Mouse (Mus musculus) liver, embryonic 16.5 days (tissue): ENCODE data around the gene Socs7. TPM values are rescaled to one million over a fixed set of nuclear protein-coding genes. Genes with fewer than 3 reads are reported as not detected.

Experiments
- ATAC-seq: fragments of 200-750 bp; cut with Nextera tagmentation; 2 replicates; pipeline ENCODE4 v1.8.0; 2017; ENCODE audit warnings: low read depth, mild to moderate bottlenecking, moderate number of reproducible peaks, moderate library complexity
- H3K27ac ChIP-seq: fragments of 300-500 bp; sonication (generic); 2 replicates; pipeline ENCODE4 v1.5.1; 2014; ENCODE audit warnings: mild to moderate bottlenecking, low read length
- H3K27me3 ChIP-seq: fragments of 300-500 bp; sonication (generic); 2 replicates; pipeline ENCODE4 v1.6.1; 2014; ENCODE audit warnings: low read depth, low read length, mixed read lengths; ENCODE audit not compliant: control insufficient read depth, insufficient read depth
- H3K36me3 ChIP-seq: fragments of 300-500 bp; sonication (generic); 2 replicates; pipeline ENCODE4 v1.6.1; 2014; ENCODE audit warnings: mild to moderate bottlenecking; ENCODE audit not compliant: control insufficient read depth, insufficient read depth
- H3K4me1 ChIP-seq: fragments of 300-500 bp; sonication (generic); 2 replicates; pipeline ENCODE4 v1.6.1; 2014; ENCODE audit warnings: low read depth, low read length, mixed read lengths; ENCODE audit not compliant: control insufficient read depth
- H3K4me2 ChIP-seq: fragments of 300-500 bp; sonication (generic); 2 replicates; pipeline ENCODE4 v1.6.1; 2014; ENCODE audit warnings: low read depth, low read length, mixed read lengths
- H3K4me3 ChIP-seq: fragments of 300-500 bp; sonication (generic); 2 replicates; pipeline ENCODE4 v1.5.1; 2014; ENCODE audit warnings: low read depth, mild to moderate bottlenecking, low read length
- H3K9ac ChIP-seq: fragments of 300-500 bp; sonication (generic); 2 replicates; pipeline ENCODE4 v1.6.1; 2014; ENCODE audit warnings: low read depth, low read length
- H3K9me3 ChIP-seq: fragments of 300-500 bp; sonication (generic); replicated peaks from 2 replicates; pipeline ENCODE4 v1.6.1; 2016; ENCODE audit warnings: low read length; ENCODE audit not compliant: control insufficient read depth
- WGBS: fragments of 180-500 bp; shearing (Covaris S2); extraction: QIAGEN DNeasy Blood & Tissue Kit; methylation state at CpG from one replicate; pipeline ENCODE4 v1.1.7; 2014; ENCODE audit not compliant: insufficient replicate concordance; 5-methylcytosine and 5-hydroxymethylcytosine counted together
- polyA plus RNA-seq: library from polyadenylated mRNA; unstranded; fragments of >200 nt; fragmentation: Nextera tagmentation; extraction: Ambion mirVana; gene quantifications from 2 replicates; pipeline ENCODE4 v1.2.1, GENCODE M21; 2015

Gene Socs7
- polyA plus RNA-seq, 1 experiment from 2014 or later = 1.0 TPM

DNA sequence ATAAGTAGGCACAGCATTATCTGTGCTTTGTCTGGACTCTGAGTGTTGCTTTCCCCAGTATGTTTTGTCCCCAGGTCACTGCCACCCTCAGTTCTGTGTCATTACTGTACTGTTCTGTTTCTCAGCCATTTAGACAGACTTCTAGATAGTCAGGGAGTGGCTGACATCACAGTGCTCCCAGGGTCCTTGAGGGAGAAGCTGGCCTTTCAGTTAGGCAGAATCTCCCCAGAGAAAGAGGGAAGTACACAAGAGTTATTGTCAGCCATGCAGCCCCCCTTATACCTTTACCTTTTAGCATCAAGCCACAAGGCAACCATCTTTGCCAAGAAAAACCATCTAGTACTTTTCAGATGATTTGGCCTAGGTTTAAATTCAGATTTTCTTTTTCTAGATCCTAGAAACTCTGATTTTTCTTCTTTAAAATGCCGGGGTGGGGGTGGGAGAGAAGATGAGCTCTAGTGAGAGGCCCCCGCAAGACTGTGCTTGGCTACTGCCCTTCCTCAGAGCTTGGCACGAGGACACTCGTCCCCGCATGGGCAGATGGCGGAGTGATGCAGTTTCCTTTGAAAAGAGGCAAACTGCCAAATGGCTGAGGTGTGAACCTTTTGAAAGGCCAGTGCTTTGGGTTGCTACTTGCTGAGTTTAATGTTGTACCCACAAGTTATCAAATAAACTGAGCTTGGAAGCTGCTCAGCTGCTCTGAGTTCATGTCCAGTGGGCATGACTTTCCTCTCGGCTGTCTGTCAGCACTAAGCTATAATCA lies 8.2 kb downstream of the Socs7 start:
- no peak for ATAC-seq
- peaks cover 1% of the 10 kb centered on the region for H3K4me1 ChIP-seq
- WGBS = 86% methylated on average over 7 of the region's 7 CpGs

DNA sequence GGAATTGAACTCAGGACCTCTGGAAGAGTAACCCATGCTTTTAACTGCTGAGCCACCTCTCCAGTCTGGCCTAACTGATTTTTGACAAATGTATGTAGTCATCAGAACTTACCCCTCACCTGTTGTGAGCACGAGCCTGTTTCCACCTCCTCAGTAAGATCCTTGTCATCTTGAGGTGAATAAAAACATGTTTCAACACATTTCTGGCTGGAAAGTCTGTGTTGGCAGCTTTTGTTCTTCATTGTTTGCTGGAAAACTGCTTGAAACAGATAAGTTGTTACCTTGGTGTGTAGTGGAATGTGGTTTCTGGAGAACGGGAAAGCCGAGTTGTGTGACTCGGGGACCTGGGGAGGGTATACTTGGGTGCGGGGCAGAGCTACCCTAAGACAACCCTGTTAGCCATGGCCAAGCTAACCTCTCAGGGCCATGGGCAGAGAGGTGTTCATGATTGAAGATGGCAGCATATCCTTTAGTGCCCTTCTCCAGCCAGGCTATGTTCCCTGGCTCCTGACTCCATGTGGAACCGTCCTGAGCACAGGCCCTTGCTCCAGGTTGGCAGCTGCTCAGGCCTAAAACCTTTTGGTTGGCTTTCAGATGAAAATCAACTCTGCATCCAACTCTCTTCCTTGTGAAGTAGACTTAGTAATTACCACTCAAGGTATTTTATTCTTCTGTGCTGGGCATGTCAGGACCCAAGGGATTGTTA lies 10.0 kb downstream of the Socs7 start:
- no peak overlapping the region for H3K4me2 ChIP-seq
- H3K9me3 ChIP-seq = no peaks in the 10 kb centered on the region
- no peak overlapping the region for H3K27ac ChIP-seq
- H3K4me3 ChIP-seq = no peak overlapping the region
- no peaks in the 10 kb centered on the region for H3K4me1 ChIP-seq
- ATAC-seq = no peak
- H3K36me3 ChIP-seq = 0 out of 2 replicates have a peak, but pooled peaks cover 3% of the 10 kb centered on the region
- no peak overlapping the region for H3K9ac ChIP-seq
- H3K27me3 ChIP-seq = no peaks in the 10 kb centered on the region
- WGBS = 75% methylated on average over 6 of the region's 6 CpGs

More for the DNA sequence above, 8.2 kb downstream of the Socs7 start:
- no peak overlapping the region for H3K4me3 ChIP-seq
- no peak overlapping the region for H3K4me2 ChIP-seq
- H3K36me3 ChIP-seq = 0 out of 2 replicates have a peak, but pooled peaks cover 3% of the 10 kb centered on the region
- H3K27ac ChIP-seq = no peak overlapping the region
- no peak overlapping the region for H3K9ac ChIP-seq
- H3K9me3 ChIP-seq = no peaks in the 10 kb centered on the region
- no peaks in the 10 kb centered on the region for H3K27me3 ChIP-seq

DNA sequence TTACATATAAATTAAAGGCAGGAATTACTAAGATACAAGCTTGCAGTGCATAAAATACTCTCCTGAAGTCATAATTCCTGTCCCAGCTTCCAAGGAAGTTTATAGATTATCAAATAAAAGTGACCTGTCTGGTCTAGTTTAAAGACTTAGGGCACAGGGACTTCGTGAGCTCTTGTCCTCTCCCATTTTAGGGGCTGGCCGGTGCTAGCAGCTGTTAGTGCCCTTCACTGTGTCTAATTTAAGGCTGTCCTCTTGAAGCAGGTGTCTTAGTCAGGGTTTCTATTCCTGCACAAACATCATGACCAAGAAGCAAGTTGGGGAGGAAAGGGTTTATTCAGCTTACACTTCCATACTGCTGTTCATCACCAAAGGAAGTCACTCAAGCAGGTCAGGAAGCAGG lies 11.1 kb downstream of the Socs7 start:
- no peak overlapping the region for H3K27ac ChIP-seq
- ATAC-seq = no peak
- no peak overlapping the region for H3K4me3 ChIP-seq
- WGBS = 79% methylated on average over 2 of the region's 2 CpGs
- H3K36me3 ChIP-seq = 0 out of 2 replicates have a peak, but pooled peaks cover 3% of the 10 kb centered on the region
- H3K4me2 ChIP-seq = no peak overlapping the region
- H3K9ac ChIP-seq = no peak overlapping the region
- no peaks in the 10 kb centered on the region for H3K4me1 ChIP-seq
- H3K27me3 ChIP-seq = no peaks in the 10 kb centered on the region
- H3K9me3 ChIP-seq = no peaks in the 10 kb centered on the region

DNA sequence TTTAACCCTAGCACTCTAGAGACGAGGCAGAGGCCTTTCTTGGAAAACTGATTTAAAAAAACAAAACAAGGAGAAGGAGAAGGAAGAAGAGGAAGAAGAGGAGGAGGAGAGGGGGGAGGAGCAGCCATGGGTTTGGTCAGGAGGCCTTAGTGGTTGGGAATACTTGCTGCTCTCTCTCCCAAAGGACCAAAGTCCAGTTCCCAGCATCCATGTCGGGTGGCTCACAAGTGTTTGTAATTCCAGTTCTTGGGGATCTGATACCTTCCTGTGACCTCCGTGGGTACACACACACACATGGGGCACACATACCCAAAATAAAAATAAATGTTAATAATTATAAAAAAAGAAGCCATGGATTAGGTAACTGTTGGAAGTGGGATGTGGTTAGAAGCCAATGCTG lies 17.7 kb downstream of the Socs7 start:
- no peaks in the 10 kb centered on the region for H3K4me1 ChIP-seq
- ATAC-seq = no peak
- no peaks in the 10 kb centered on the region for H3K27me3 ChIP-seq
- H3K9ac ChIP-seq = no peak overlapping the region
- 0 out of 2 replicates have a peak, but pooled peaks cover 1% of the 10 kb centered on the region for H3K36me3 ChIP-seq
- H3K4me3 ChIP-seq = no peak overlapping the region
- WGBS = 64% methylated on average over 3 of the region's 3 CpGs
- H3K4me2 ChIP-seq = no peak overlapping the region
- no peaks in the 10 kb centered on the region for H3K9me3 ChIP-seq
- no peak overlapping the region for H3K27ac ChIP-seq

DNA sequence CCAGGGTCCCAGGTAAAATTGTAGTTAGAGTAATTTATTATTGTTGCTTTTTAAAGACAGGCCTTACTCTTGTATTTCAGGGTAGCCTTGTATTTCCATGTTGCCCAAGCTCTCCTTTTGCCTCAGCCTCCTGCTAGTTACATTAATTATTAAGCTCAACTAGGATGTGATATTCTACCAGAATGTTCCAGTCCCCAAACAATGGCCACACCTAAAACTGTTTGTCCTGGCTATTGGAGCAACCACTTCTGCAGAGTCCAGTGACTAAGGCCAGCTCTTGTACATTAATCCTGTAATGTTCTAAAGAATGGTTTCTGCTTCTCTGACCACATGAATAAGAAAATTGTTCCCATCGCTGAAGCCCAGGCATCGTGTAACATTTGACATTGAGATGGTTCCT lies 20.7 kb downstream of the Socs7 start:
- no peaks in the 10 kb centered on the region for H3K36me3 ChIP-seq
- no peak; the same call in 1 of the 2 replicates for ATAC-seq
- no peaks in the 10 kb centered on the region for H3K9me3 ChIP-seq
- no peak overlapping the region for H3K9ac ChIP-seq
- H3K4me1 ChIP-seq = no peaks in the 10 kb centered on the region
- WGBS = 83% methylated on average over 2 of the region's 2 CpGs
- H3K4me3 ChIP-seq = no peak overlapping the region
- H3K27me3 ChIP-seq = no peaks in the 10 kb centered on the region
- no peak overlapping the region for H3K27ac ChIP-seq
- H3K4me2 ChIP-seq = no peak overlapping the region

DNA sequence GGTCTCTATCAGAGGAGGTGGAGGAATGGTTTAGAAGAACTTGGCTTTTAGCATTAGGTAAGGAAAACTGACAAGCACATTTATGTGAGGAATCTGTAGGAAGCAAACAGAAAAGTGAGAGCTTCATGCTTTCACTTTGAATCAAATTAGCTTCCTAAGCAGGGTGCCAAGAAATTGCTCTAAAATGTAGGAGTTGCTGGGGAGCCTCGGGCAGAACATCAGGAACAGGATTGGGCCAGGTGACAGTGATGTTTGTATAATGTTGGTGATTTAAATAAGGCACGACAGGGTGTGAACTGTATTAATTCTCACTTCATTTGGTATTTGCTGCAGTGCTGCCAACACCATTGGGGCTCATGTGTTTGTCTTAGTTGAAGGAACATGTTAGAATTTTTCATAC lies 21.4 kb downstream of the Socs7 start:
- H3K9me3 ChIP-seq = no peaks in the 10 kb centered on the region
- H3K36me3 ChIP-seq = no peaks in the 10 kb centered on the region; the same call in 1 of the 2 replicates
- no peak overlapping the region for H3K4me3 ChIP-seq
- H3K4me1 ChIP-seq = no peaks in the 10 kb centered on the region
- no peak overlapping the region for H3K27ac ChIP-seq
- WGBS = 67% methylated on average over 2 of the region's 2 CpGs
- H3K9ac ChIP-seq = no peak overlapping the region
- H3K4me2 ChIP-seq = no peak overlapping the region
- no peak for ATAC-seq
- no peaks in the 10 kb centered on the region for H3K27me3 ChIP-seq

DNA sequence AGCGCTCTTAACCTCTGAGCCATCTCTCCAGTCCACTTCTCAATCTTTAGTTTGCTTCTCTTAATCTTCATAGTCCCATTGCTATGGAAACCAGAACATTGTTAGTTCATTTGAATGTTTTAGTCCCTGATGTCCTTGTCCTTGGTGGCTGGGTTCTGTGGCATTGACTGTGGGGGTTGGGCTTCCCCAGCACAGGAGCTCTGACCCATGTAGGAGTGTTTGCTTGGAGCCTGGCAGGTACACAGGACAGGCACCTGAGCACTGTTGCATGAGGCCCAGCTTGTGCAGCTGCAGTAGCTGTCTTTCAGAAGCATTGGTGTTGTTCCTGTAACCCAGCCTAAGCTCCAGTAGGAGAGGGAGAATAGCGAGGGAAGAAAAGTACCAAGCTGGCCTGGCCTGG lies 25.5 kb downstream of the Socs7 start:
- Histone ChIP-seq H3K9ac (no peak overlapping the region), H3K36me3 (peaks cover 15% of the 10 kb centered on the region), H3K27me3 (no peaks in the 10 kb centered on the region), H3K4me1 (no peaks in the 10 kb centered on the region; the same call in none of the 2 replicates), H3K4me3 (no peak overlapping the region), H3K4me2 (no peak overlapping the region), H3K27ac (no peak overlapping the region), H3K9me3 (no peaks in the 10 kb centered on the region)
- WGBS = 91% methylated on average over 2 of the region's 2 CpGs
- ATAC-seq = no peak

DNA sequence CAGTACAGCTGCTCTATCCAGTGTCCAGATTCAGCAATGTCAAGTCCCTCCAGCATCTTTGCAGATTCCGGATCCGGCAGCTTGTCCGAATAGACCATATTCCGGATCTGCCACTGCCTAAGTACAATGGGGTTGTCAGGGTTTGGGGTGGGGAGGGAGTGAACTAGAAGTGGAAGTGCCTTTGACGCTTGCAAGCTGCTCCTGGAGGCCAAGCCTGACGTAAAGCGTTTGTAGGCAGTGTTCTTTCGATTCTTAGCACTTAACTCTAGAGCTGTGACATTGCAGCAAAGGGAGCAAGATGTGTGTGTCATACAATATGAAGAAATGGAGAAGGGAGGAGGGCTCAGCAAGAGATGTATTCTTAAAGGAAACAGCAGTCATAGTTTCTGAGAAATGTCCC lies 26.8 kb downstream of the Socs7 start:
- H3K4me2 ChIP-seq = no peak overlapping the region
- no peaks in the 10 kb centered on the region for H3K27me3 ChIP-seq
- H3K27ac ChIP-seq = no peak overlapping the region
- no peak overlapping the region for H3K9ac ChIP-seq
- ATAC-seq = no peak
- 87% methylated on average over 8 of the region's 8 CpGs for WGBS
- no peak overlapping the region for H3K4me3 ChIP-seq
- H3K4me1 ChIP-seq = no peaks in the 10 kb centered on the region; the same call in none of the 2 replicates
- H3K36me3 ChIP-seq = peaks cover 15% of the 10 kb centered on the region
- H3K9me3 ChIP-seq = no peaks in the 10 kb centered on the region

DNA sequence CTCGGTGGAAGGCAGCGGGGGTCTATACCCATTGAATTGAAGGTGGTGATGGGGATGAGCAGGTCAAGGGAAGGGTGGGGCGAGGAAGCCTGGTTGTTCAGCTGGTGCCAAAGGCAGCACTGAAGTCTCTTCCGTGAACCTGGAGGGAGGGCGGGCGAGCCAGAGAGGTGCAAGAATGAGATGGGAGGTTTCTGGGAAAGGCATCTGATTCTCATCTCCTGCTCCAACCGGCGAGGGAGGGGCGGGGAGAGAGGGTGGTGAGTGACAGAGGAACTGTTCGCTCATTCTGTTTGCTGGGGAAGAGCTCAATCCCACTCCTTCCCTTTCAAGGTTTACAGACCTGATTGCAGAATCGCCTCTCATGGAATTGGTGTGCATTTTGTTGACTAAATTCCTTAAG lies 31.3 kb downstream of the Socs7 start:
- no peak overlapping the region for H3K4me2 ChIP-seq
- ATAC-seq = no peak
- H3K9me3 ChIP-seq = no peaks in the 10 kb centered on the region
- no peaks in the 10 kb centered on the region for H3K27me3 ChIP-seq
- H3K4me1 ChIP-seq = no peaks in the 10 kb centered on the region; the same call in none of the 2 replicates
- H3K27ac ChIP-seq = no peak overlapping the region
- no peak overlapping the region for H3K9ac ChIP-seq
- H3K36me3 ChIP-seq = peaks cover 15% of the 10 kb centered on the region
- WGBS = 40% methylated on average over 11 of the region's 11 CpGs
- no peak overlapping the region for H3K4me3 ChIP-seq
